Mouse (Mus musculus) small intestine, adult 2 months (tissue): ENCODE results near the gene Smn1.

ENCODE experiments used
- CTCF ChIP-seq: fragments of 200-500 bp; IDR thresholded peaks from 2 replicates; pipeline ENCODE4 v1.5.1; 2012; ENCODE audit warnings: low read depth, mild to moderate bottlenecking, control low read depth, inconsistent platforms, low read length, moderate library complexity, mixed read lengths; ENCODE audit not compliant: insufficient replicate concordance, insufficient read length; ENCODE audit errors: extremely low read depth
- POLR2A ChIP-seq: fragments of 200-500 bp; IDR thresholded peaks from 2 replicates; pipeline ENCODE4 v1.6.1; 2012; ENCODE audit warnings: low read depth, mild to moderate bottlenecking, control low read depth, inconsistent platforms, low read length, moderate library complexity

GRCm38 (mm10) chr13:100141646-100142314, 17.1 kb downstream of the Smn1 start:
- TF ChIP-seq CTCF (no peak), POLR2A (no peak)
